Mouse (Mus musculus): ENCODE data around the gene Rbm15b.

DNA sequence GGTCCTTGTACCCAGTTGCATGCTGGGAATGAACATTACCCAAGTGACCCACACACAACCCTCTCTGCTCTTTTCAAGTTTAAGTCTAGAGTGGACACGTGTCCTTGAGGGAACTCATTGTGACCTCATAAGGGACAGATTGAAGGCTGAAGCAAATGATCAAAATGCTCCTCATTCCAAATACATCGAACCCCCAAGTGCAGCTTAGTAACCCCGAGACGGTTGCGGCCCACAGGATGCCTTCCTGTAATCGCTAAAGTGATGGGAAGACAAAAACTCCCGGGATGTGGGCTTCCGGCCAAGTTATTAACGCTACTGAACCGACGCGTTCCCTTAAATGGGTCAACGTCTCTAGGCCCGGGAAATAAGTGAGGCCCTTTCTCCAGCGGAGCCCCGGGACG is 4.1 kb upstream of the Rbm15b start:
- TF ChIP-seq POLR2A (IDR thresholded peaks at IDR 0.05; ENCODE audit: insufficient read depth, low read depth, low read length) (no peak), CTCF (IDR thresholded peaks at IDR 0.05; ENCODE audit: insufficient read depth, low read depth, low read length) (no peak)

Data from olfactory bulb, adult 2 months (tissue).